In the genomic region with DNA sequence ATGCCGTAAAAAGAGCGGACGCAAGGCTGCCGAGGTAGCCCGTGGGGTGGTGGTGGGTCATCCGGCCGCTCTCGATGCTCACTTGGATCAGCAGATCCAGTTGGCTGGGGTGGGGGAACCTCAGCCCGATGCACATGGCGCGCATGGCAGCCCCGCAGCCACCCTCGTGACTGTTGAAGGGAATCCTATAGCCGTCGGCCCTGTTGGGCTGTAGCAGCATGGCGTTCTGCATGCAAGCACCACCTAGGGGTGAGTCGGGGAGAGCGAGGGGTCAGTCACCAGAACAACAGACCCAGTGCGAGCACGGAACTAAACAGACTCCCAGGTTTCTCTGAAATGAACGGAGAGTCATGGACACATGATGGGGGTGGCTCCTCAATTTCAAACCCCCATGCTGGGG, we compare ENCODE assay signal across 15 mouse cellular contexts. TPM values are rescaled to one million over a fixed set of nuclear protein-coding genes. Genes with fewer than 3 reads are reported as not detected.
"Had no signal": no experiment of that assay in that cellular context is flagged by ENCODE, and none has a peak within 500 bp of the region (broad histone marks: within the 10 kb centered on the region; RNA-seq: fewer than 3 reads in every experiment).

No protein-coding gene starts in this region.

- DNase-seq: kidney, adult 8-10 months; kidney, postnatal 4 days; left cerebral cortex, postnatal 4 days; lung, adult 18-20 months; thymus, postnatal 4 days had no signal

- H3K27me3 ChIP-seq: limb, embryonic 13.5 days; megakaryocyte, embryonic 14.5 days; midbrain, embryonic 12.5 days; neural tube, embryonic 12.5 days had no signal

- H3K4me3 ChIP-seq: limb, embryonic 13.5 days; megakaryocyte, embryonic 14.5 days; midbrain, embryonic 12.5 days; neural tube, embryonic 12.5 days had no signal

- H3K9me3 ChIP-seq: limb, embryonic 13.5 days; midbrain, embryonic 12.5 days; neural tube, embryonic 12.5 days had no signal

- H3K9ac ChIP-seq: limb, embryonic 13.5 days; midbrain, embryonic 12.5 days; neural tube, embryonic 12.5 days had no signal

- ATAC-seq: lung, postnatal 0 days had no signal

- H3K4me2 ChIP-seq: limb, embryonic 13.5 days; liver, embryonic 11.5 days; midbrain, embryonic 12.5 days; neural tube, embryonic 12.5 days had no signal

- H3K27ac ChIP-seq: kidney, postnatal 0 days; limb, embryonic 13.5 days; macrophage; midbrain, embryonic 12.5 days; neural tube, embryonic 12.5 days; stomach, postnatal 0 days had no signal

RNA-seq across cellular contexts. Expression of a gene that starts 14.4 kb away (rescaled TPM):
- total RNA-seq: monocyte, adult 5-6 weeks had no signal
- polyA plus RNA-seq: macrophage had no signal
